Mouse (Mus musculus): ENCODE data around the gene Otud6a. TPM values are rescaled to one million over a fixed set of nuclear protein-coding genes. Genes with fewer than 3 reads are reported as not detected.

Gene Otud6a
- not detected in 2 replicates for polyA plus RNA-seq (2014; fragmentation: Nextera tagmentation; extraction: Ambion mirVana)

DNA sequence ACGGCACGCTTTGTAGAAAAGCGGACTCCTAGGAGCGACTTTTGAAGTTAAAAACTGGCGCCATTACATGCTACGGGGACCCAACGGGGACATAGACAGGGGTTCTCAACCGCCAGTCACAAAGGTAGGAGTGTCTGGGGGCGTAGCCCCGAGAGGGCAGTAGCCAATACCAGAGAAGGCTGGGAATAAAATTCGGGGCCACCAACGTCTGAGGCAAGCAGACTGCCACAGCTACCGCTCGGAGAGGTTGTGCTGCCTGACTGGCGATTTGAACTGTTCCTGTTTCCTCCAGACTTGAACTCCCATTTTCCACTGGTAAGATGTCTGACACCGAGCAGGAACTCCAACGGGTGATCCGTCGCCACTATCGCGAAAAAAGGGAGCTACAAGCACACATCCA lies at the start of gene Otud6a:
Gene Otud6a, plus strand, starts transcription at position 321 of the 400 bp plus-strand sequence.
- Histone ChIP-seq H3K4me3 (ENCODE audit: low read depth, low read length) (no peak within 1 kb of the TSS), H3K36me3 (ENCODE audit: control insufficient read depth, insufficient read depth, low read length) (no peaks in the 10 kb centered on the region), H3K9ac (ENCODE audit: low read length) (no peak within 1 kb of the TSS), H3K4me2 (ENCODE audit: low read length) (no peak within 1 kb of the TSS), H3K9me3 (ENCODE audit: control insufficient read depth, low read length) (no peaks in the 10 kb centered on the region), H3K27ac (ENCODE audit: low read depth) (no peak within 1 kb of the TSS), H3K27me3 (replicated peaks; ENCODE audit: control insufficient read depth, insufficient read depth, low read length) (peaks cover 4% of the 10 kb centered on the region; the same call in 1 of the 2 replicates), H3K4me1 (replicated peaks; ENCODE audit: control insufficient read depth, insufficient read depth, low read length) (no peaks in the 10 kb centered on the region)
- 86% methylated on average over 21 of the region's 21 CpGs for WGBS
- DNase-seq (ENCODE audit: low spot score) (no peak), ATAC-seq (replicated peaks; ENCODE audit: low FRiP score, low TSS enrichment, low read depth) (no peak)

DNA sequence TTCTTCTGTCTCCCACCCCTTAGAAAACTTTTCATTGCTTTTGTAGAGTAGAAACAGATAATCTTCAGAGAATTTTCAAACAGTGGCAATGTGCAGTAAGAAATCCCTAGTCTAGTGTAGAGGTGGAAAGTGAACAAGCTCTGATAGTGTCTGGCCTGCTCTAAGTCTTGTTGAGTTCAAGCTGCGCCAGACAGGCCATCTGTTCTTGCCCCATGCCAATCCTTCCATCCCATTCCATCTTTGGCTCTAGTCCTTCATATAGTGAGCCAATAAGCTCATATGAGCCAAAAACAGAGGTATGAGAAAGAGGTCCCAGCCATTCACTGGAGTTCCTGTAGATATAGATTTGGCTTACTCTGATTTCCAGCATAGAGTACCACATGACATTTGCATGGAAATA lies 38.9 kb upstream of the Otud6a start:
- WGBS = 88% methylated on average over 1 of the region's 1 CpGs
- Histone ChIP-seq H3K4me1 (replicated peaks; ENCODE audit: control insufficient read depth, insufficient read depth, low read length) (no peaks in the 10 kb centered on the region), H3K27me3 (replicated peaks; ENCODE audit: control insufficient read depth, insufficient read depth, low read length) (no peaks in the 10 kb centered on the region), H3K4me3 (ENCODE audit: low read depth, low read length) (no peak overlapping the region), H3K9me3 (ENCODE audit: control insufficient read depth, low read length) (no peaks in the 10 kb centered on the region), H3K27ac (ENCODE audit: low read depth) (no peak overlapping the region), H3K9ac (ENCODE audit: low read length) (no peak overlapping the region), H3K4me2 (ENCODE audit: low read length) (no peak overlapping the region), H3K36me3 (ENCODE audit: control insufficient read depth, insufficient read depth, low read length) (no peaks in the 10 kb centered on the region)
- no peak for DNase-seq (ENCODE audit: low spot score)
- ATAC-seq (replicated peaks; ENCODE audit: low FRiP score, low TSS enrichment, low read depth) = no peak

DNA sequence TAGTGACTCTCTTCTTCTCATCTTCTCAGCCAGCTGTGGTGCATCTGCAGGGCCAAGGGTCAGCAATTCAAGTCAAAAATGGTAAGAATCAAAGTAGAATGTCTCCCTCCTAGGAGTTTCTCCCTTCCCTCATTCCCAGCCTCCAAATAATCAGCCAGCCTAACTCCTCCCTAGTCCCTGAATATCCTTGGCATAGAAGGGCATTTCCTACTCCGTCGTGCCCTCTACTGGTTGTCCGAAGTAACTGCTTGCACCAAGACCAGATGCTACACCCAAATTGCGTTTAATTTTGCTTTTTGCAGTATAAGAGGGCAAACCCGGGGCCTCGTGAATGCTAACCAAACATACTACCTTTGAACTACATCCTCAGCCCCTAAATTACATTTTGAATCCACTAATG lies 36.5 kb upstream of the Otud6a start:
- H3K9me3 ChIP-seq (ENCODE audit: control insufficient read depth, low read length) = no peaks in the 10 kb centered on the region
- no peak for DNase-seq (ENCODE audit: low spot score)
- H3K27ac ChIP-seq (ENCODE audit: low read depth) = no peak overlapping the region
- no peaks in the 10 kb centered on the region for H3K4me1 ChIP-seq (replicated peaks; ENCODE audit: control insufficient read depth, insufficient read depth, low read length)
- H3K4me2 ChIP-seq (ENCODE audit: low read length) = no peak overlapping the region
- H3K36me3 ChIP-seq (ENCODE audit: control insufficient read depth, insufficient read depth, low read length) = no peaks in the 10 kb centered on the region
- 30% methylated on average over 6 of the region's 6 CpGs for WGBS
- no peak overlapping the region for H3K4me3 ChIP-seq (ENCODE audit: low read depth, low read length)
- no peak overlapping the region for H3K9ac ChIP-seq (ENCODE audit: low read length)
- no peaks in the 10 kb centered on the region for H3K27me3 ChIP-seq (replicated peaks; ENCODE audit: control insufficient read depth, insufficient read depth, low read length)
- ATAC-seq (replicated peaks; ENCODE audit: low FRiP score, low TSS enrichment, low read depth) = no peak

DNA sequence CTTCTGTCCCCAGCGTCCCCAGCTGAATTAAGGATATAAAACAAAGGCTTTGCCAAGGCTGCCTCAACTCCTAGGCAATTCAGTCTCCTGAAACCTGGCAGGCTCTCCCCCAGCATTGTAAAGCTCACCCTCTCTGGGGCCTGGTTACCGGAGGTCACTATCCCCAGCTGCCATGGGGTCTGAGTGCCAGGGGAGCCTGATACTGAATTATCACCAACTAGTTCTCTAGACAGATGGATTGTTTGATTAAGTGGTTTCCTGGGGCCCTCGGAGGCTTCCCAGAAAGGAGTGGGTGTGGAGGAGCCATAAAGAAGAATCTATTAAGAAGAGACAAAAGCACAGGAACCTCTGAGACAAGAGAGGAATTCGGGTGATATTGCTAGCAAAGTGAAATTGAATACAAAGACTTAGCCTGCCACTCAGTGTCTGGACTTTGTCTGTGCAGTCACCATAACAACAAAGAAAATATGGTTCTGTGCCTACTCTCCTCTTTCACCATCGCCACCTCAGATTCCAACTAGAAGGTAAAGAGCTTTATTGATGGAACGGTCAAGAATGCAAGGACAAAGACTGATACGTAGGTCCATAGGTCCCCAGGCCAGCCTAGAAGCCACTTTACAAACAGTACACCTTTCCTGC lies 34.5 kb upstream of the Otud6a start:
- 54% methylated on average over 7 of the region's 7 CpGs for WGBS
- Histone ChIP-seq H3K4me1 (replicated peaks; ENCODE audit: control insufficient read depth, insufficient read depth, low read length) (no peaks in the 10 kb centered on the region), H3K4me3 (ENCODE audit: low read depth, low read length) (no peak overlapping the region), H3K4me2 (ENCODE audit: low read length) (no peak overlapping the region), H3K27me3 (replicated peaks; ENCODE audit: control insufficient read depth, insufficient read depth, low read length) (no peaks in the 10 kb centered on the region), H3K36me3 (ENCODE audit: control insufficient read depth, insufficient read depth, low read length) (no peaks in the 10 kb centered on the region), H3K9ac (ENCODE audit: low read length) (no peak overlapping the region), H3K27ac (ENCODE audit: low read depth) (no peak overlapping the region), H3K9me3 (ENCODE audit: control insufficient read depth, low read length) (no peaks in the 10 kb centered on the region)
- no peak for ATAC-seq (replicated peaks; ENCODE audit: low FRiP score, low TSS enrichment, low read depth)
- no peak for DNase-seq (ENCODE audit: low spot score)

DNA sequence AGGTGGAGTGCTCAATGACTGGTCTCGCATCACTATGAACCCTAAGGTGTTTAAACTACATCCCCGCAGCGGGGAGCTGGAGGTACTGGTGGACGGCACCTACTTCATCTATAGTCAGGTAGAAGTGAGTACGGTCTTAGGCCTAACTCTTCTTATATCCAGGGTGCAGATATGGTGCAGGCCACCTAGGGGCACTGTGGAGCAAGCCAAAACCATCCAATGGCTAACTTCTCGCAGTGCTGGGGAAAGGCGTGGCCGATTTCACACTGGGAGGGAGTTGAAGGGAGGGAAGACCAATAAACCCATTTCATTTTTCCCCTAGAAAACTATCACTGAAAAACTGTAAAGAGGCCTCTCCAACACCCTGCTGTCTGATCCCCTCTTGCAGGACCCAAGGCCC lies 33.8 kb upstream of the Otud6a start:
- H3K4me3 ChIP-seq (ENCODE audit: low read depth, low read length) = no peak overlapping the region
- no peak overlapping the region for H3K9ac ChIP-seq (ENCODE audit: low read length)
- no peaks in the 10 kb centered on the region for H3K36me3 ChIP-seq (ENCODE audit: control insufficient read depth, insufficient read depth, low read length)
- no peaks in the 10 kb centered on the region for H3K9me3 ChIP-seq (ENCODE audit: control insufficient read depth, low read length)
- H3K27ac ChIP-seq (ENCODE audit: low read depth) = no peak overlapping the region
- 88% methylated on average over 8 of the region's 8 CpGs for WGBS
- no peaks in the 10 kb centered on the region for H3K27me3 ChIP-seq (replicated peaks; ENCODE audit: control insufficient read depth, insufficient read depth, low read length)
- no peaks in the 10 kb centered on the region for H3K4me1 ChIP-seq (replicated peaks; ENCODE audit: control insufficient read depth, insufficient read depth, low read length)
- DNase-seq (ENCODE audit: low spot score) (no peak), ATAC-seq (replicated peaks; ENCODE audit: low FRiP score, low TSS enrichment, low read depth) (no peak)
- no peak overlapping the region for H3K4me2 ChIP-seq (ENCODE audit: low read length)

DNA sequence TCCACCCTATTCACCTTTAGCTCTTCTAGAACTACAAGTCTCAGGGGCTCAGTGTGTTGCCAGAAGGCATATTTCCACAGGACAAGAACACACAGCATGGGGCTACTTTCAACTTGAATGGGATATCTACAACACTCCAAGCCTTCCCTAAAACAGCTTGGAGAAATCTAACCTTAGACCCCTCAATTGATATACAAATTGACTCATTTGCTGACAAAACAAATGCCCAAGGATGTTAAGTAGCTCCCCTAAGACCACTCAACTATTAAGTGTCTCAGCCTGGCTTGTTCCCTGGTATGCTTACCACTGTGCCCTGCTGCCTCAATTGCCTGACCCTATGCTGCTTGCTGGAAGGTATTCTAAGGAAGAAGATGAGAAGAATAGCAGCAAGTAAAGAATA lies 27.9 kb upstream of the Otud6a start:
- no peak overlapping the region for H3K9ac ChIP-seq (ENCODE audit: low read length)
- ATAC-seq (replicated peaks; ENCODE audit: low FRiP score, low TSS enrichment, low read depth) = no peak

DNA sequence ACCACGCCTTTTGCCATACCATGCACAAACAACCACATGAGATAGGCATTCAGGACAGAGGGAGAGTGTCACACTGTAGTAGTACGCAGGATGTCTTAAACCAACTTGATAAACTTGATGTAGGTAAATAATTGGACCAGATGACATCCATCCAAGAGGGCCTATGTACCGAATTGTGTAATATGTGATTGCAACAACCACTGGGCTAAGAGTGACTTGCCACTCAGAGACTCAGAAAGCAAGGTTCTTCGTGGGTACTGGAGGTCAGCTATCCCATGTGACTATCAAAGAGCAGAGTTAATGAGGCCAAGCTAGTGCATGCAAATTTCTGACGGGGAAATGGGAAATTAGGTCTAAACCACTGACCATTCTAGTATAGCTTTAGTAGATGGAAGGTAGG lies 27.2 kb upstream of the Otud6a start:
- no peaks in the 10 kb centered on the region for H3K9me3 ChIP-seq (ENCODE audit: control insufficient read depth, low read length)
- H3K9ac ChIP-seq (ENCODE audit: low read length) = no peak overlapping the region
- WGBS = 77% methylated on average over 5 of the region's 5 CpGs
- no peaks in the 10 kb centered on the region for H3K36me3 ChIP-seq (ENCODE audit: control insufficient read depth, insufficient read depth, low read length)
- H3K27me3 ChIP-seq (replicated peaks; ENCODE audit: control insufficient read depth, insufficient read depth, low read length) = 0 out of 2 replicates have a peak, but pooled peaks cover 3% of the 10 kb centered on the region
- DNase-seq (ENCODE audit: low spot score) (no peak), ATAC-seq (replicated peaks; ENCODE audit: low FRiP score, low TSS enrichment, low read depth) (no peak)
- H3K27ac ChIP-seq (ENCODE audit: low read depth) = no peak overlapping the region
- H3K4me3 ChIP-seq (ENCODE audit: low read depth, low read length) = no peak overlapping the region
- no peaks in the 10 kb centered on the region for H3K4me1 ChIP-seq (replicated peaks; ENCODE audit: control insufficient read depth, insufficient read depth, low read length)
- H3K4me2 ChIP-seq (ENCODE audit: low read length) = no peak overlapping the region

More for the DNA sequence above, 27.9 kb upstream of the Otud6a start:
- Histone ChIP-seq H3K27me3 (replicated peaks; ENCODE audit: control insufficient read depth, insufficient read depth, low read length) (0 out of 2 replicates have a peak, but pooled peaks cover 3% of the 10 kb centered on the region), H3K27ac (ENCODE audit: low read depth) (no peak overlapping the region), H3K9me3 (ENCODE audit: control insufficient read depth, low read length) (no peaks in the 10 kb centered on the region), H3K4me3 (ENCODE audit: low read depth, low read length) (no peak overlapping the region), H3K4me1 (replicated peaks; ENCODE audit: control insufficient read depth, insufficient read depth, low read length) (no peaks in the 10 kb centered on the region), H3K36me3 (ENCODE audit: control insufficient read depth, insufficient read depth, low read length) (no peaks in the 10 kb centered on the region), H3K4me2 (ENCODE audit: low read length) (no peak overlapping the region)
- DNase-seq (ENCODE audit: low spot score) = no peak

DNA sequence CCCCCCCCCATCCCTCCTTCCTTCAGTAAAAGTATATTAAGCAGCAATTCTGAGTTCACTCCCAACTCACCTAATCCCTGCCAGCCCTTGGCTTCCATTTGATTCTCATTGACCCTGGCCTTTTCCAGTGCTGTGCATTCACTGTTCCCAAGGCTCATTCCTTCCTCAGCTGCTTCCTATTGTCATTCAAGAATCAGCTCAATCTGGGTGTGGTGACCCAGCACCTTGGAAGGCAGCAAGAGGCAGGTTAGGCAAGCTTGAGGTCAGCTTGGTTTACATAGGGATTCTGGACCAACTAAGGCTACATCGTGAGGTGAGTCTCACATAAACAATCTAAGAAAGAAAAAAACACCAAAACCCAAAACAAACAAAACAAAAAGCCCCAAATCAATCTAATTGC lies 19.6 kb upstream of the Otud6a start:
- no peak overlapping the region for H3K4me2 ChIP-seq (ENCODE audit: low read length)
- H3K36me3 ChIP-seq (ENCODE audit: control insufficient read depth, insufficient read depth, low read length) = no peaks in the 10 kb centered on the region
- H3K9me3 ChIP-seq (ENCODE audit: control insufficient read depth, low read length) = no peaks in the 10 kb centered on the region
- no peak overlapping the region for H3K4me3 ChIP-seq (ENCODE audit: low read depth, low read length)
- ATAC-seq (replicated peaks; ENCODE audit: low FRiP score, low TSS enrichment, low read depth) (no peak), DNase-seq (ENCODE audit: low spot score) (no peak)
- H3K9ac ChIP-seq (ENCODE audit: low read length) = no peak overlapping the region
- no peaks in the 10 kb centered on the region for H3K27me3 ChIP-seq (replicated peaks; ENCODE audit: control insufficient read depth, insufficient read depth, low read length)
- WGBS = 57% methylated on average over 1 of the region's 1 CpGs
- H3K4me1 ChIP-seq (replicated peaks; ENCODE audit: control insufficient read depth, insufficient read depth, low read length) = no peaks in the 10 kb centered on the region
- H3K27ac ChIP-seq (ENCODE audit: low read depth) = no peak overlapping the region

DNA sequence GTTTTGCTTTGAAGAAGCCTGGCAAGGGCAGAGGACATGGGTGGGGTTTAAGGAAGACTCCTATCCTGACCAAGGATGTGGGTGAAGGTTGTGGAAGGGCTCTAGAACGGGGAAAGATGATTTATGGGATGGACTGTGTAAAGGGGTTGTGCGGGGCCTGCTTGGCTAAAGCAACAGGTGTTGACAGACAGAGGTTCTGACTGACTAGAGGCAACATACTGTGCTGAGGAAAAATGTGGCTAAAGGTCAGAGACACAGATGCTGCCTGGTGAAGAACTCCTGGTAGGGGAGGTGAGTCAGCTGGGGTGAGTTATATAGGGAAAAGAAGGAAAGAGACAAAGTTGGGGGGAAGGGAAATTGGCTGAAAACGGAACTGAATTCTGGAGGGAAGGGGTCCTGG lies 3.5 kb downstream of the Otud6a start:
- no peak overlapping the region for H3K9ac ChIP-seq (ENCODE audit: low read length)
- WGBS = 63% methylated on average over 3 of the region's 3 CpGs
- no peak for ATAC-seq (replicated peaks; ENCODE audit: low FRiP score, low TSS enrichment, low read depth)
- no peak for DNase-seq (ENCODE audit: low spot score)
- H3K4me2 ChIP-seq (ENCODE audit: low read length) = no peak overlapping the region
- H3K4me1 ChIP-seq (replicated peaks; ENCODE audit: control insufficient read depth, insufficient read depth, low read length) = no peaks in the 10 kb centered on the region
- no peak overlapping the region for H3K27ac ChIP-seq (ENCODE audit: low read depth)
- H3K36me3 ChIP-seq (ENCODE audit: control insufficient read depth, insufficient read depth, low read length) = no peaks in the 10 kb centered on the region
- H3K9me3 ChIP-seq (ENCODE audit: control insufficient read depth, low read length) = no peaks in the 10 kb centered on the region
- peaks cover 6% of the 10 kb centered on the region; the same call in 1 of the 2 replicates for H3K27me3 ChIP-seq (replicated peaks; ENCODE audit: control insufficient read depth, insufficient read depth, low read length)
- H3K4me3 ChIP-seq (ENCODE audit: low read depth, low read length) = no peak overlapping the region

All from intestine, embryonic 14.5 days (tissue).